Mouse (Mus musculus): ENCODE measurements around the gene Daam2. TPM values are rescaled to one million over a fixed set of nuclear protein-coding genes. Genes with fewer than 3 reads are reported as not detected.

Gene Daam2
- polyA plus RNA-seq, 1 experiment, result 19.0 TPM

DNA sequence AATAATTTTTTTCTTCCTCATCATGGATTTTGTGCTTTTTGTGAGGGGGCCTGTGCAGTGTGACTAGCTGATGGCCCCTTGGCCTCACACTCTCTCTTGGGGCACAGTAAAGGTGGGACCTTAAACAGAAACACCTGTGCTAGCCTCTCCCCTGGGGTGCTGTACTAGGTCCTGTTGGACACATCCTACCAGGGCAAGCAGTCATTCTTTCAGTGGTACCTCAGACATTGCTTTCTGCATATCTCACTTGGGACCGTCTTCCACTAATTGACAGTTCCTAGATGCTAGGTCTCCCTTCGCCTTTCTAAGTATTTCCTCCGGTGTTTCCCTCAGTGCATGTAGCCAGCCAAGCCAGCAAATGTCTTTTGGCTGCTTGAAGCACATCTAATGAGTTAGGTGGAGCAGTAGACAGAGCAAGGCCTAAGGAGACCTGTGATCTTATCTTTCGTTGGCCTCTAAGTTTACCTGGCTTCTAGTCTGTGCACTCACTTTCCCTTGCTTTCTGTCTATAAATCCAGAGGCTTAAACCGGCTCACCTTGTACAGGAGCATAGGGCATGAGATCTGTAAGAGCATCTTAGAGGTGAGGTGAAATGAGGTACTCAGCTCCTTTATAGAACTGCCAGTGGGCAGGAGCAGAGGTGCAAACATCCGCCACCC, 134.5 kb downstream of the Daam2 start:
- peak overlapping the region; percentile 84 for H3K4me3 ChIP-seq (ENCODE audit: insufficient read depth, low read length)
- H3K27ac ChIP-seq (ENCODE audit: insufficient read depth, low read length), result no peak overlapping the region
- TF ChIP-seq CTCF (IDR thresholded peaks at IDR 0.05; ENCODE audit: borderline replicate concordance, insufficient read depth, low read length), result no peak
- no peak for TF ChIP-seq POLR2A (IDR thresholded peaks at IDR 0.05; ENCODE audit: low read depth, low read length)
- H3K4me1 ChIP-seq (ENCODE audit: control insufficient read depth, insufficient read depth, low read length), result peaks cover 15% of the 10 kb centered on the region

- Histone ChIP-seq H3K4me1 (ENCODE audit: control insufficient read depth, insufficient read depth, low read length) (peaks cover 15% of the 10 kb centered on the region), H3K27ac (ENCODE audit: insufficient read depth, low read length) (no peak overlapping the region)
- TF ChIP-seq POLR2A (IDR thresholded peaks at IDR 0.05; ENCODE audit: low read depth, low read length) (0 out of 2 replicates have a peak, but pooled peaks have one; percentile 26), CTCF (IDR thresholded peaks at IDR 0.05; ENCODE audit: borderline replicate concordance, insufficient read depth, low read length) (no peak)
These were observed 135.3 kb downstream of the Daam2 start for GRCm38 (mm10) chr17:49428751-49429415.

GRCm38 (mm10) chr17:49428239-49428688, 135.9 kb downstream of the Daam2 start, which contains the start of gene Mocs1:
Gene Mocs1, plus strand, starts transcription at chr17:49428362.
- peak within 1 kb of the TSS; percentile 84 for H3K4me3 ChIP-seq (ENCODE audit: insufficient read depth, low read length)
- peaks cover 15% of the 10 kb centered on the region for H3K4me1 ChIP-seq (ENCODE audit: control insufficient read depth, insufficient read depth, low read length)
- H3K27ac ChIP-seq (ENCODE audit: insufficient read depth, low read length), result no peak within 1 kb of the TSS
- TF ChIP-seq POLR2A (IDR thresholded peaks at IDR 0.05; ENCODE audit: low read depth, low read length) (peak; percentile 94), CTCF (IDR thresholded peaks at IDR 0.05; ENCODE audit: borderline replicate concordance, insufficient read depth, low read length) (no peak)

More at GRCm38 (mm10) chr17:49428751-49429415, 135.3 kb downstream of the Daam2 start:
- H3K4me3 ChIP-seq (ENCODE audit: insufficient read depth, low read length), result peak overlapping the region; percentile 84

DNA sequence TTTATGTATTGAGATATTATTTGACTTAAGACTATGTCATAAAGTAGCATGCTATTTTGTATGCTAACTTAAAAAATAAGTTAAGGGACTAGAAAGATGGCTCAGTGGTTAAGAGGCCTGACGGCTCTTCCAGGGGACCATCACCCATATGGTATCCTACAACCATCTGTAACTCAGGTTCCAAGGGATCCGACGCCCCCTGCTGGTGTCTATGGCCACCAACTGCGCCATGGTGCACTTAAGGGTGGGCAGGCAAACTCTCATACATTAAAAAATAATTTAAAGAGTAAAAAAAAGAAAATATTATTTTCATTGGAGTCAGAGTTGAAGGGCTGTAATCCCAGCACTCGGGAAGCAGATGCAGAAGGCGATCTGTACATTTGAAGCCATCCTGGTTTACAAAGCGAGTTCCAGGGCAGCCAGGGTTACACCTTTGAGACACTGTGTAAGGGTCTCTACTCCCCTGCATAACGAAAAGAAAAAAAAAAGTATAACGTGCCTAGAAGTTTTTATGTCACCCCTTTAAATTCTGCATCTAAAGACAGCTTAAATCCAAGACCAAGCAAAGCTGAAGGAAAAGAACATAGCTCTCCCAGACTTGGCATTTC, 136.4 kb downstream of the Daam2 start:
- Histone ChIP-seq H3K27ac (ENCODE audit: insufficient read depth, low read length) (no peak overlapping the region), H3K4me1 (ENCODE audit: control insufficient read depth, insufficient read depth, low read length) (peaks cover 12% of the 10 kb centered on the region), H3K4me3 (ENCODE audit: insufficient read depth, low read length) (no peak overlapping the region)
- TF ChIP-seq POLR2A (IDR thresholded peaks at IDR 0.05; ENCODE audit: low read depth, low read length), result no peak
- no peak for TF ChIP-seq CTCF (IDR thresholded peaks at IDR 0.05; ENCODE audit: borderline replicate concordance, insufficient read depth, low read length)

DNA sequence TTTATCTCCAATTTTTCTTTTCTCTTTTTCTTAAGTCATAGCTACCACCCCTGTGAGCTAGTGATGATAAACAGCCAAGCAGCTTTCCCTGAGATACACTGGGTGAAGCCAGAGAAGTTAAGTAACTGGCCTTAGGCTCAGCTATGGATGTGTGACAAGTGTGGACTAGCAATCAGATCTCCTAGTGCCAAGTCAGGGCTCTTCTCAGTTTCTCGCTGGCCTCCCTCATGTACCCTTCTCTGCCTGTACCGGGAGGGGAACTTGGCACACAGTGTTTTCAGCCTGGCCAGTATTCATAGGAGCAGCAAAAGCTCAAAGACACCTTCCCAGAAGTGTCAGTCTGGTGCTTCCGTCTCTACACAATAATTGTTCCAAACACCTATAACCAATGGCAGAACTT, 140.3 kb downstream of the Daam2 start:
- TF ChIP-seq CTCF (IDR thresholded peaks at IDR 0.05; ENCODE audit: borderline replicate concordance, insufficient read depth, low read length), result no peak
- H3K4me3 ChIP-seq (ENCODE audit: insufficient read depth, low read length), result no peak overlapping the region
- H3K4me1 ChIP-seq (ENCODE audit: control insufficient read depth, insufficient read depth, low read length), result no peaks in the 10 kb centered on the region
- H3K27ac ChIP-seq (ENCODE audit: insufficient read depth, low read length), result no peak overlapping the region

DNA sequence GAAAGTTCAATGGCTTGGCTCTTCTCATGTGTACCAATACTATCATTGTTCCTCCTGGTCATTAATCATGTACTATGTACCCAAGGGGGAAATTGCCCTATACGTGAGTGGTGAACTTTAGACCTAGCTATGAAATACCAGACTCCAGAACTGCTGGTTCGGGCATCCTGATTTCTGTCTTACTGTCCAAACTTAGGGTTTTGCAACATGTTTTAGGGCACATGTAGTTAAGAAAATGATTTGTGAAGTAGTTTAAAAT, 141.1 kb downstream of the Daam2 start:
- H3K27ac ChIP-seq (ENCODE audit: insufficient read depth, low read length), result no peak overlapping the region
- no peaks in the 10 kb centered on the region for H3K4me1 ChIP-seq (ENCODE audit: control insufficient read depth, insufficient read depth, low read length)
- no peak for TF ChIP-seq CTCF (IDR thresholded peaks at IDR 0.05; ENCODE audit: borderline replicate concordance, insufficient read depth, low read length)
- TF ChIP-seq POLR2A (IDR thresholded peaks at IDR 0.05; ENCODE audit: low read depth, low read length), result no peak

DNA sequence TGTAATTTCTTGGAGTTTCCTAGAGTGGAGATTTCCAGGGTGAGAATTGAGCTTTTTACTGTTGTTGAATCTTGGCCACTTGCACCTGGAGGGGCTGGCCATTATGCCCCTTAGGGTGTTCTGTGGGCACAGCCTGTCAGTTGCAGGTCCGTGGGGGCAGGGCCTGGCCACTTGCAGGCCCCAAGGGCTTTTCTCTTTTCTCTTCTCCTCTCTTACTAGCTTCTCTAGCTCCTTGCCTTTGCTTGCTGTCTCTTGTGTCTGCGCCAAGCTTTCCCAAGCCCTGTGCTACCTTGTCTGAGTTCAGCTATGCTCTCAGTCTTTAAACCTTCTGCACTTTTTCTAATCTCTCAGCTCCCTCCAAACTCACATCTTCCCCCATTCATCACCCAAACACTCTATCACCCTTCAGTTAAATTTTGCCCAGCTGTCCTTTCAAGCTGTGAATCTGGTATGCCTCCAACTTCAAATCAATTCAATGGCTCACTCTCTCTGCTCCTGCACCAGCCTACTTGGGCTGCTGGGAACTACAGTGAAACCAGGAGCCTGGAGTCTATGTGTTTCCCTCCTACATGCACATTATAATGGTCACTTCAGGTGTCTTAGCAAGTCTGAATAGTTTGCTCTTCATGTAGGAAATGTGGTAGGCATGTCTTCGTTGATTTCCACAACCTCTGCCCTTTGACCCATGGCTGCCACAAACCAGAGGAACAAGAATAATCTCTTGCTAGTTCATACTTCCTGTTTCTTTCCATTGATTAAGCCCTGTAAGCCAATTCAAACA, 141.7 kb downstream of the Daam2 start:
- Histone ChIP-seq H3K27ac (ENCODE audit: insufficient read depth, low read length) (no peak overlapping the region), H3K4me3 (ENCODE audit: insufficient read depth, low read length) (no peak overlapping the region), H3K4me1 (ENCODE audit: control insufficient read depth, insufficient read depth, low read length) (no peaks in the 10 kb centered on the region)
- no peak for TF ChIP-seq POLR2A (IDR thresholded peaks at IDR 0.05; ENCODE audit: low read depth, low read length)
- TF ChIP-seq CTCF (IDR thresholded peaks at IDR 0.05; ENCODE audit: borderline replicate concordance, insufficient read depth, low read length), result no peak

More for the DNA sequence above, 141.1 kb downstream of the Daam2 start:
- H3K4me3 ChIP-seq (ENCODE audit: insufficient read depth, low read length), result no peak overlapping the region

- H3K4me3 ChIP-seq (ENCODE audit: insufficient read depth, low read length), result no peak overlapping the region
- no peak overlapping the region for H3K27ac ChIP-seq (ENCODE audit: insufficient read depth, low read length)
- TF ChIP-seq POLR2A (IDR thresholded peaks at IDR 0.05; ENCODE audit: low read depth, low read length), result no peak
- TF ChIP-seq CTCF (IDR thresholded peaks at IDR 0.05; ENCODE audit: borderline replicate concordance, insufficient read depth, low read length), result no peak
- no peaks in the 10 kb centered on the region for H3K4me1 ChIP-seq (ENCODE audit: control insufficient read depth, insufficient read depth, low read length)
These were observed 144.3 kb downstream of the Daam2 start for GRCm38 (mm10) chr17:49419813-49420212.

DNA sequence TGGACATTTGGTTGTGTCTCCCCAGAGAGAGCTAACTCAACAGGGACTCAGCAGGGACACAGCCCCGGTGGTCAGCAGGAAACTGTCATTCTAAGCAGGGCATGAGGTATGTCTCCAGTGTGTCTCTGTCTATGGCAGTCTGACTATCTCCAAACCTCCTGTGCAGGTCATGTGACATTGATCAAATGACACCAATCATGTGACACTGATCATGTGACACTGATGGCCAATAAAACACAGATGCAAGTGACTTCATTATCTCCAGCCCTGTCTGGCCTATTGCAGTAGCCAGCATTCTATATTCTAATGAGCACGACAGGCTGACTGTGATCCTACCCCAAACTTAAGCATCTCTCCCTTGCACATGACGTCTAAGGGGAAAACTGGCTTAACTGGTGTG, 147.9 kb downstream of the Daam2 start:
- no peak overlapping the region for H3K4me3 ChIP-seq (ENCODE audit: insufficient read depth, low read length)
- no peak overlapping the region for H3K27ac ChIP-seq (ENCODE audit: insufficient read depth, low read length)
- TF ChIP-seq POLR2A (IDR thresholded peaks at IDR 0.05; ENCODE audit: low read depth, low read length), result no peak
- no peak for TF ChIP-seq CTCF (IDR thresholded peaks at IDR 0.05; ENCODE audit: borderline replicate concordance, insufficient read depth, low read length)
- H3K4me1 ChIP-seq (ENCODE audit: control insufficient read depth, insufficient read depth, low read length), result no peaks in the 10 kb centered on the region
